Mouse (Mus musculus): ENCODE data around the gene Tex45. TPM values are rescaled to one million over a fixed set of nuclear protein-coding genes. Genes with fewer than 3 reads are reported as not detected.

Tex45 gene
- polyA plus RNA-seq, 1 experiment, result not detected

DNA sequence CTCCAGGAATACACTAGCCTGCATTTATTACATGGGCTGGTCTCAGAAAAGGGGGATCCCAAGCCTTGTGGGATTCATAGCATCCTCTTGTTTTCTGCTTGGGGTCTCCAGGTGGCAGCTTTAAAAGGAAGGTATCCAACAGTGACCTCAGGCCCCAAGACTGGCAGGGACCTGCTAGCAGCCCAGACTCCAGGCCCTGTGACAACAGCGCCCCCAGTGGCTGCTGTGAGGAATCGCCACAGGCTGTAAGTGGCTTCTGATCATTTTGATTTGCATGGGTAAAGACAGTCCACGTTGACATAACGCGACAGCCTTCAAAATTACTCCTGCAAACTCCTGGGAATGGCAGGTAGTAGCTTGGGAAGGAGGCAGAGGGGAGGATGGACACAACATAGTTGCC lies 20.0 kb upstream of the Tex45 start:
- no peak overlapping the region for H3K4me2 ChIP-seq (ENCODE audit: low read depth)
- TF ChIP-seq POLR2AphosphoS2 (IDR thresholded peaks at IDR 0.05; ENCODE audit: insufficient read length, low read depth), result no peak
- TF ChIP-seq SRF (IDR thresholded peaks at IDR 0.05; ENCODE audit: control insufficient read depth, insufficient read length, low read depth), result no peak
- no peak for TF ChIP-seq MYOG (IDR thresholded peaks at IDR 0.05; ENCODE audit: control insufficient read depth in 1 of 3, insufficient read depth in 1 of 3, insufficient read length in 2 of 3, low read depth in 2 of 3)
- no peak for TF ChIP-seq MYOD1 (IDR thresholded peaks at IDR 0.05; ENCODE audit: control insufficient read depth in 1 of 3, insufficient read length in 2 of 3, low read depth in 2 of 3)
- TF ChIP-seq POLR2A (IDR thresholded peaks at IDR 0.05; ENCODE audit: insufficient read length, low read depth), result no peak
- no peak for TF ChIP-seq TCF3 (IDR thresholded peaks at IDR 0.05; ENCODE audit: insufficient read length, low read depth)
- H3K4me3 ChIP-seq, result no peak overlapping the region
- peaks cover 12% of the 10 kb centered on the region for H3K36me3 ChIP-seq (ENCODE audit: control insufficient read depth, insufficient read depth)
- no peaks in the 10 kb centered on the region for H3K79me2 ChIP-seq (ENCODE audit: control insufficient read depth, insufficient read depth)
- no peak overlapping the region for H3ac ChIP-seq (ENCODE audit: control insufficient read depth, insufficient read length)
- H3K27me3 ChIP-seq (ENCODE audit: control insufficient read depth, insufficient read depth, insufficient read length), result no peaks in the 10 kb centered on the region

DNA sequence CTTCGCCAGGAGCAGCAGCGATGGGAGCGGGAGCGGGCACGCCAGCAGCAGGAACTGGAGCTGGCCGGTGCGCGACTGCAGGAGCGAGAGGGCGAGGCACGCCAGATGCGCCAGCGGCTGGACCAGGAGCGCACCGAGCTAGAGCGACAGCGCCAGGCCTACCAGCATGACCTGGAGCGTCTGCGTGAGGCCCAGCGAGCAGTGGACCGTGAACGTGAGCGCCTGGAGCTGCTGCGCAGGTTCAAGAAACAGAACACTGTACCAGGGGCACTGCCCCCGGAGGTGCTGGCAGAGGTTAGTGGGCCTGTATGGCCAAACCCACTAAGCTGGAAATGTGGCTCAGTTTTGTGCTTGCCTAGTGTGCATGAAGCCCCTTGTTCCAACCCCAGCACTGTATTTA lies 18.7 kb upstream of the Tex45 start:
- Histone ChIP-seq H3K4me2 (ENCODE audit: low read depth) (no peak overlapping the region), H3K36me3 (ENCODE audit: control insufficient read depth, insufficient read depth) (peaks cover 12% of the 10 kb centered on the region)

DNA sequence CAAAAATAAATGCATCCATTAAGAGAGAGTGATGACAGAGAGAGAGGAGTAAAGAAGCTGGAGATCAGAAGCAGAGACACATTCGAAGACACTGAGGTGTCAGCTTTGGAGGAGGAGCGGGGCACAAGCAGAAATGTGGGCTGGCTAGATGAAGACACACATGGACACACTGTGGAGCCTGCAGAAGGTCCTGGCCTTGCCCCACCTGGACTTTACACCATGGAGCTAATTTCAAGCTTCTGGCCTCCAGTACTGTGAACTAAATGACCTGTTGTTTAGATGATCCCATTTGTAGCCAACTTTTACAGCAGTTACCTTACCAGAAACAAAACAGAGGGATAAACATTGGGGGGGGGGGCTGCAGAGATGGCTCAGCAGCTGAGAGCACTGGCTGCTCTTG lies 7.4 kb upstream of the Tex45 start:
- Histone ChIP-seq H3K36me3 (ENCODE audit: control insufficient read depth, insufficient read depth) (no peaks in the 10 kb centered on the region), H3K4me3 (no peak overlapping the region), H3K79me2 (ENCODE audit: control insufficient read depth, insufficient read depth) (no peaks in the 10 kb centered on the region), H3K27me3 (ENCODE audit: control insufficient read depth, insufficient read depth, insufficient read length) (no peaks in the 10 kb centered on the region), H3ac (ENCODE audit: control insufficient read depth, insufficient read length) (no peak overlapping the region), H3K4me2 (ENCODE audit: low read depth) (no peak overlapping the region)
- TF ChIP-seq MAX (IDR thresholded peaks at IDR 0.05; ENCODE audit: low read depth) (no peak), TCF12 (IDR thresholded peaks at IDR 0.05; ENCODE audit: insufficient read depth, poor library complexity, severe bottlenecking) (no peak), POLR2AphosphoS2 (IDR thresholded peaks at IDR 0.05; ENCODE audit: insufficient read length, low read depth) (no peak), E2F4 (IDR thresholded peaks at IDR 0.05; ENCODE audit: insufficient read depth) (no peak), MYOD1 (IDR thresholded peaks at IDR 0.05; ENCODE audit: control insufficient read depth in 1 of 3, insufficient read length in 2 of 3, low read depth in 2 of 3) (no peak), CEBPB (IDR thresholded peaks at IDR 0.05; ENCODE audit: insufficient read depth, poor library complexity, severe bottlenecking) (no peak), TCF3 (IDR thresholded peaks at IDR 0.05; ENCODE audit: insufficient read length, low read depth) (no peak), SRF (IDR thresholded peaks at IDR 0.05; ENCODE audit: control insufficient read depth, insufficient read length, low read depth) (no peak), USF1 (IDR thresholded peaks at IDR 0.05; ENCODE audit: low read depth) (no peak), POLR2A (IDR thresholded peaks at IDR 0.05; ENCODE audit: insufficient read length, low read depth) (no peak), MYOG (IDR thresholded peaks at IDR 0.05; ENCODE audit: control insufficient read depth in 1 of 3, insufficient read depth in 1 of 3, insufficient read length in 2 of 3, low read depth in 2 of 3) (no peak), REST (IDR thresholded peaks at IDR 0.05; ENCODE audit: insufficient read depth, insufficient read length) (no peak)

More for the DNA sequence above, 18.7 kb upstream of the Tex45 start:
- Histone ChIP-seq H3K79me2 (ENCODE audit: control insufficient read depth, insufficient read depth) (no peaks in the 10 kb centered on the region), H3K4me3 (no peak overlapping the region), H3ac (ENCODE audit: control insufficient read depth, insufficient read length) (no peak overlapping the region), H3K27me3 (ENCODE audit: control insufficient read depth, insufficient read depth, insufficient read length) (no peaks in the 10 kb centered on the region)
- TF ChIP-seq SRF (IDR thresholded peaks at IDR 0.05; ENCODE audit: control insufficient read depth, insufficient read length, low read depth) (no peak), TCF12 (IDR thresholded peaks at IDR 0.05; ENCODE audit: insufficient read depth, poor library complexity, severe bottlenecking) (no peak), POLR2AphosphoS2 (IDR thresholded peaks at IDR 0.05; ENCODE audit: insufficient read length, low read depth) (no peak), MYOD1 (IDR thresholded peaks at IDR 0.05; ENCODE audit: control insufficient read depth in 1 of 3, insufficient read length in 2 of 3, low read depth in 2 of 3) (no peak), TCF3 (IDR thresholded peaks at IDR 0.05; ENCODE audit: insufficient read length, low read depth) (no peak), REST (IDR thresholded peaks at IDR 0.05; ENCODE audit: insufficient read depth, insufficient read length) (no peak), E2F4 (IDR thresholded peaks at IDR 0.05; ENCODE audit: insufficient read depth) (no peak), POLR2A (IDR thresholded peaks at IDR 0.05; ENCODE audit: insufficient read length, low read depth) (no peak)

DNA sequence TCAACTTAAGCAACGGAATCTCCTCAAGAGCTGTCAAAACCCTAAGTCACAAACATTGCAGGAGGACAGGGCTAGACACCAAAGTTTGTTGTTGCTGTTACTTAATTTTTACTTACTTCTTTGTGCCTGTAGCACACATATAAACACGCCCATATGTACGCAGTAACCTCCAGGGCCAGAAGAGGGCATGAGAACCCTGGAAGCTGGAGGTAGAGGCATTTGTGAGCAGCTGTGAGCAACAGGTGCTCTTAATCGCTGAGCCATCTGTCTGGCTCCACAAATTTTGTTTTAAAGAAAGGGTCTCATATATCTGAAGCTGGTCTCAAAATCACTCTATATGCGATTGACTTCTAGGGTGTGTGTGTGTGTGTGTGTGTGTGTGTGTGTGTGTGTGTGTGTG lies 6.4 kb upstream of the Tex45 start:
- Histone ChIP-seq H3K4me3 (no peak overlapping the region), H3K4me2 (ENCODE audit: low read depth) (peak overlapping the region; percentile 29), H3ac (ENCODE audit: control insufficient read depth, insufficient read length) (no peak overlapping the region), H3K36me3 (ENCODE audit: control insufficient read depth, insufficient read depth) (no peaks in the 10 kb centered on the region), H3K79me2 (ENCODE audit: control insufficient read depth, insufficient read depth) (no peaks in the 10 kb centered on the region), H3K27me3 (ENCODE audit: control insufficient read depth, insufficient read depth, insufficient read length) (no peaks in the 10 kb centered on the region)
- TF ChIP-seq TCF12 (IDR thresholded peaks at IDR 0.05; ENCODE audit: insufficient read depth, poor library complexity, severe bottlenecking) (peak; percentile 93), CEBPB (IDR thresholded peaks at IDR 0.05; ENCODE audit: insufficient read depth, poor library complexity, severe bottlenecking) (no peak), SRF (IDR thresholded peaks at IDR 0.05; ENCODE audit: control insufficient read depth, insufficient read length, low read depth) (no peak), POLR2AphosphoS2 (IDR thresholded peaks at IDR 0.05; ENCODE audit: insufficient read length, low read depth) (no peak), USF1 (IDR thresholded peaks at IDR 0.05; ENCODE audit: low read depth) (no peak), MYOG (IDR thresholded peaks at IDR 0.05; ENCODE audit: control insufficient read depth in 1 of 3, insufficient read depth in 1 of 3, insufficient read length in 2 of 3, low read depth in 2 of 3) (peak; percentile 74 to 93 (median 90)), MYOD1 (IDR thresholded peaks at IDR 0.05; ENCODE audit: control insufficient read depth in 1 of 3, insufficient read length in 2 of 3, low read depth in 2 of 3) (peak; percentile 58 to 95 (median 95)), POLR2A (IDR thresholded peaks at IDR 0.05; ENCODE audit: insufficient read length, low read depth) (no peak), TCF3 (IDR thresholded peaks at IDR 0.05; ENCODE audit: insufficient read length, low read depth) (peak; percentile 88)
